Mouse (Mus musculus): ENCODE measurements around the gene Zbtb8b.
"Not testable (repeated sequence)": the region's sequence is repeated elsewhere in the genome, so short reads cannot be mapped to it uniquely, and the experiment has no call there.

Zbtb8b gene

GRCm38 (mm10) chr4:129415892-129416291 lies 24.8 kb downstream of the Zbtb8b start:
- no peak for DNase-seq

- no peak for DNase-seq
Measured at GRCm38 (mm10) chr4:129410991-129411390, 29.7 kb downstream of the Zbtb8b start.

GRCm38 (mm10) chr4:129410532-129410931 lies 30.1 kb downstream of the Zbtb8b start:
- DNase-seq, result not testable (repeated sequence)

- peak; percentile 13 for DNase-seq
Measured at GRCm38 (mm10) chr4:129406447-129406846, 34.2 kb downstream of the Zbtb8b start.

- DNase-seq, result no peak
Measured at GRCm38 (mm10) chr4:129399813-129400212, 40.8 kb downstream of the Zbtb8b start.

GRCm38 (mm10) chr4:129396960-129397359 lies 43.7 kb downstream of the Zbtb8b start:
- no peak for DNase-seq

- DNase-seq, result no peak
Measured at GRCm38 (mm10) chr4:129394089-129394870, 46.4 kb downstream of the Zbtb8b start.

GRCm38 (mm10) chr4:129390936-129391557 lies 49.6 kb downstream of the Zbtb8b start:
- no peak for DNase-seq

GRCm38 (mm10) chr4:129390216-129390743 lies 50.4 kb downstream of the Zbtb8b start:
- no peak for DNase-seq

GRCm38 (mm10) chr4:129388404-129388803 lies 52.2 kb downstream of the Zbtb8b start:
- DNase-seq, result no peak

- DNase-seq, result no peak
Measured at GRCm38 (mm10) chr4:129386989-129387388, 53.7 kb downstream of the Zbtb8b start.

GRCm38 (mm10) chr4:129386269-129386946 lies 54.2 kb downstream of the Zbtb8b start:
- no peak for DNase-seq

- no peak for DNase-seq
Measured at GRCm38 (mm10) chr4:129385685-129386084, 55.0 kb downstream of the Zbtb8b start.

- no peak for DNase-seq
Measured at GRCm38 (mm10) chr4:129384440-129384839, 56.2 kb downstream of the Zbtb8b start.

- DNase-seq, result no peak
Measured at GRCm38 (mm10) chr4:129383586-129383985, 57.1 kb downstream of the Zbtb8b start.

- no peak for DNase-seq
Measured at GRCm38 (mm10) chr4:129382488-129382887, 58.2 kb downstream of the Zbtb8b start.

GRCm38 (mm10) chr4:129382029-129382428 lies 58.6 kb downstream of the Zbtb8b start:
- DNase-seq, result no peak

- no peak for DNase-seq
Measured at GRCm38 (mm10) chr4:129381148-129381547, 59.5 kb downstream of the Zbtb8b start.

- no peak for DNase-seq
Measured at GRCm38 (mm10) chr4:129379805-129380204, 60.8 kb downstream of the Zbtb8b start.

- peak; percentile 36 for DNase-seq
Measured at GRCm38 (mm10) chr4:129377601-129378390, 62.9 kb downstream of the Zbtb8b start, which contains the start of gene Zbtb8a. Zbtb8a (minus strand) TSS chr4:129378116.

GRCm38 (mm10) chr4:129376961-129377545 lies 63.6 kb downstream of the Zbtb8b start:
- DNase-seq, result peak; percentile 46

GRCm38 (mm10) chr4:129375821-129376220 lies 64.8 kb downstream of the Zbtb8b start:
- DNase-seq, result no peak

Data from cerebellum, adult 11 months (tissue).